Mouse (Mus musculus) lung, embryonic 16.5 days (tissue): Measurements from ENCODE around the gene Lrrd1. TPM values are rescaled to one million over a fixed set of nuclear protein-coding genes. Genes with fewer than 3 reads are reported as not detected.

ENCODE experiments used
- ATAC-seq: fragments of 200-750 bp; cut with Nextera tagmentation; 2 replicates; pipeline ENCODE4 v1.8.0; 2017; ENCODE audit warnings: low read depth, mild to moderate bottlenecking, moderate library complexity
- H3K27ac ChIP-seq: fragments of 300-500 bp; sonication (generic); 2 replicates; pipeline ENCODE4 v1.5.1; 2014; ENCODE audit warnings: mild to moderate bottlenecking, control low read depth, low read length
- H3K27me3 ChIP-seq: fragments of 300-500 bp; sonication (generic); 2 replicates; pipeline ENCODE4 v1.6.1; 2014; ENCODE audit warnings: low read depth, low read length, mixed read lengths; ENCODE audit not compliant: control insufficient read depth, insufficient read depth
- H3K36me3 ChIP-seq: fragments of 300-500 bp; sonication (generic); 2 replicates; pipeline ENCODE4 v1.6.1; 2014; ENCODE audit warnings: low read length; ENCODE audit not compliant: control insufficient read depth, insufficient read depth
- H3K4me1 ChIP-seq: fragments of 300-500 bp; sonication (generic); replicated peaks from 2 replicates; pipeline ENCODE4 v1.6.1; 2014; ENCODE audit warnings: low read length, mixed read lengths; ENCODE audit not compliant: control insufficient read depth, insufficient read depth
- H3K4me2 ChIP-seq: fragments of 300-500 bp; sonication (generic); 2 replicates; pipeline ENCODE4 v1.6.1; 2014; ENCODE audit warnings: low read depth, low read length, control low read depth
- H3K4me3 ChIP-seq: fragments of 300-500 bp; sonication (generic); 2 replicates; pipeline ENCODE4 v1.5.1; 2014; ENCODE audit warnings: mild to moderate bottlenecking, low read length, control low read depth
- H3K9ac ChIP-seq: fragments of 300-500 bp; sonication (generic); 2 replicates; pipeline ENCODE4 v1.6.1; 2014; ENCODE audit warnings: low read length, control low read depth
- H3K9me3 ChIP-seq: fragments of 300-500 bp; sonication (generic); 2 replicates; pipeline ENCODE4 v1.6.1; 2016; ENCODE audit warnings: low read length; ENCODE audit not compliant: control insufficient read depth
- WGBS: fragments of 180-500 bp; shearing (Covaris S2); extraction: QIAGEN DNeasy Blood & Tissue Kit; methylation state at CpG from one replicate; pipeline ENCODE4 v1.1.7; 2014; 5-methylcytosine and 5-hydroxymethylcytosine counted together
- polyA plus RNA-seq: library from polyadenylated mRNA; unstranded; fragments of >200 nt; fragmentation: Nextera tagmentation; extraction: Ambion mirVana; gene quantifications from 2 replicates; pipeline ENCODE4 v1.2.1, GENCODE M21; 2015

Lrrd1 gene
- polyA plus RNA-seq, 1 experiment from 2014 or later: 0.08 TPM

DNA sequence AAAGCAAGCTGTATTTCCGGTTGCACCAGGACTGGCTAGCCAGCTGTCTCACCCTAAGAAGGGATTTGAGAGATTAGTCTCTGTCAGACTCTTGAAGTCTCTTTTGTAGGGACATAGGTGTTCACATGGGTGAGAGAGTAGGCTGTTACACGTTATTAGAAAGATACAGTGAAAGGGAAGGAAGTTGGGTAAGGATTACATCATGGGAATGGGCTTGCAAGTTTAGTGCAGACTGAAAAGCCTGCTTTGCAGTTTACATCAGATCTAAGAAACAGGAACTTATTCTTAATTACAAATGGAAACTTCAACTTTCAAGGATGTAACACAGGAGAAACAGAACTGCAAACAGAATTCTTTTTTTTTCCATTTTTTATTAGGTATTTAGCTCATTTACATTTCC, 60.5 kb downstream of the Lrrd1 start:
- H3K27ac ChIP-seq: no peak overlapping the region

More for the DNA sequence above, 60.5 kb downstream of the Lrrd1 start:
- WGBS: 67% methylated on average over 2 of the region's 2 CpGs
- Histone ChIP-seq H3K9me3 (no peaks in the 10 kb centered on the region), H3K4me1 (no peaks in the 10 kb centered on the region), H3K4me3 (no peak overlapping the region), H3K27me3 (no peaks in the 10 kb centered on the region), H3K4me2 (no peak overlapping the region), H3K9ac (no peak overlapping the region), H3K36me3 (no peaks in the 10 kb centered on the region)
- no peak for ATAC-seq

Other genes starting within 250 kb of the Lrrd1 start
- gene Pex1, start 249.1 kb upstream of the Lrrd1 start, polyA plus RNA-seq: 14.7 and 14.8 TPM in 2 replicates
- 13.5 and 14.4 TPM in 2 replicates for gene Rbm48, start 248.6 kb upstream of the Lrrd1 start, polyA plus RNA-seq
- not detected in 2 replicates for gene Tmbim7, start 194.0 kb upstream of the Lrrd1 start, polyA plus RNA-seq
- gene Gatad1, start 188.0 kb upstream of the Lrrd1 start, polyA plus RNA-seq: 62.9 and 65.7 TPM in 2 replicates
- gene Ankib1, start 42.2 kb upstream of the Lrrd1 start, polyA plus RNA-seq: 6.7 and 7.8 TPM in 2 replicates
- gene Krit1, start 42.0 kb upstream of the Lrrd1 start, polyA plus RNA-seq: 42.7 and 45.0 TPM in 2 replicates
- gene Mterf1a, start 48.8 kb downstream of the Lrrd1 start, polyA plus RNA-seq: 8.8 and 10.2 TPM in 2 replicates
- gene Akap9, start 82.9 kb downstream of the Lrrd1 start, polyA plus RNA-seq: 107 and 108 TPM in 2 replicates